Mouse (Mus musculus): ENCODE data around the gene AI467606.
"Not testable (repeated sequence)": the region's sequence is repeated elsewhere in the genome, so short reads cannot be mapped to it uniquely, and the experiment has no call there.

AI467606 gene

GRCm38 (mm10) chr7:127091114-127091896 lies at the start of gene AI467606:
Gene AI467606 (plus strand): TSS chr7:127091359.
- in situ Hi-C loops (cut with MboI, MseI), result loop anchor here in 1 of 2 experiments (5.0 kb wide), 1 partner anchor 69 kb away; the partner anchor contains the start of genes Gm42742 and Prrt2

DNA sequence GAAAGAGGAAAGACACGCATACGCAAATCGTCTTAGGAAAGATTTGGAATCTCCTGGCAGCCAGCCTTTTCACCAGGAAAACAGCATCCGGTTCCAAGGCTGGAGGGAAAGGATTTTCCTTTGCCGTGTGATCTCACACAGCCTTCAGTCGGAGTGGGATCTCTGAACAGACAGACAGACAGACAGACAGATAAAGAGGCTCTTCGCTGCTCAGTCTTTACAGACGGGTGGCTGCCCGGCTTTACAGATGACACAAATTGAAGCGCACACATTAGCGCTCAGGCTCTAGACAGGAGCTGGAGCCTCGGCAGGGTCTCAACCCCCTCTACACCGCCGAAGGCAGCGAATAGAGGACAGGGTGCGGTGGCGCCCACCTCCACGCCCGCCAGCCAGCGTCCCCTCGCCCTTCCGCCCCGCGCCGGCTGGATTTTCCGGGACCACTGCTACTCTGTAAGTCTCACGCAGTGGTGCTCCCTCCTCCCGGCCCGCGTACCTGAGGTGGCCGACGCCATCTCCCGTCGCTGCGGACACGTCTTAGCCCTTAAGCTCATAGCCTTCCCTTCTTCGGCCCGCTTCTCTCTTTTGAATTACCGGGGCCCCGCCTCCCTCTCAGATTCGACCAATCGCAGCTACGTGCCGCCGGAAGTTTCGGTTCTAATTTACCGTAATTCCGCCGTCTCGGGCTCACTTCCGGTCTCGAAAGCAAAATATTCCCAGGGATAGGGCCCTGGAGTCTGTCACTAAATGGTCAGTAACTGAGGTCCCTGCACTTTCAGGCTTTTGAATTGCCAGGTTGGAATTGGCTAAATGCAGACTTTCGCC lies 49.1 kb upstream of the AI467606 start, which contains the start of gene Kif22:
TSS of gene Kif22 (minus strand) at position 621 of the 822 bp plus-strand sequence.
- in situ Hi-C loops (cut with MboI, MseI), result no loop called here

DNA sequence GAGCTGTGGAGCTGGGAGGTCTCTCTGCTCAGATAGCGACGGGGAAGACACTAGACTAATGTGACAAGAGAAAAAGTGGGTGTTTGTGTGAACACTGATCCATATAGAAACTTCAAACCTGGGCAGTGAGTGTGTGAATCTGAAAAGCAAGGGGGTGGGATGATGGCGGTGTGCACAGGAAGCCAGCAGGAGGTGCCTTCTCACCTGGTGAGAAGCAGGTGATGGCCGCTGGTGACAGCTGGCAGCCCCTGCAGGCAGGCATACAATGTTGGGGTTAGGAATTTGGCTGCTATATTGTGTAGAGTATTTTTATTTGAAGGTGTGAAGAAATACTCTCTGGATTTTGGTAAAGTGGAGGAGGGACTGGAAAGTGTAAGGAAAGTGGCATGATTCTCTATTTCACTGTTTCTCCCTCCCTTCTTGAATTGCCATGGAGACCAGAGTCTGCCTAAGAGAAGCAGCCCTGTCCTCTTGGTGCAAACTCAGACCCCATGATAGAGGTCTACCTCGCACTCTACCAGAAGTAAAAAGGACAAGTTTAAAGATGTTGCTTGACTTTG lies 36.1 kb upstream of the AI467606 start:
- in situ Hi-C loops (cut with MboI, MseI), result loop anchor here in 1 of 2 experiments (5.0 kb wide), 1 partner anchor 103 kb away; the partner anchor contains the start of gene Sez6l2

GRCm38 (mm10) chr7:127065538-127065937 lies 25.6 kb upstream of the AI467606 start:
- in situ Hi-C loops (cut with MboI, MseI), result loop anchor here in 1 of 2 experiments (5.0 kb wide), 2 partner anchors 33 to 42 kb away; no protein-coding TSS in a partner anchor

- in situ Hi-C loops (cut with MboI, MseI), result loop anchor here in 1 of 2 experiments (5.0 kb wide), 2 partner anchors 34 to 41 kb away; no protein-coding TSS in a partner anchor
These were observed 24.8 kb upstream of the AI467606 start for GRCm38 (mm10) chr7:127066317-127066716.

DNA sequence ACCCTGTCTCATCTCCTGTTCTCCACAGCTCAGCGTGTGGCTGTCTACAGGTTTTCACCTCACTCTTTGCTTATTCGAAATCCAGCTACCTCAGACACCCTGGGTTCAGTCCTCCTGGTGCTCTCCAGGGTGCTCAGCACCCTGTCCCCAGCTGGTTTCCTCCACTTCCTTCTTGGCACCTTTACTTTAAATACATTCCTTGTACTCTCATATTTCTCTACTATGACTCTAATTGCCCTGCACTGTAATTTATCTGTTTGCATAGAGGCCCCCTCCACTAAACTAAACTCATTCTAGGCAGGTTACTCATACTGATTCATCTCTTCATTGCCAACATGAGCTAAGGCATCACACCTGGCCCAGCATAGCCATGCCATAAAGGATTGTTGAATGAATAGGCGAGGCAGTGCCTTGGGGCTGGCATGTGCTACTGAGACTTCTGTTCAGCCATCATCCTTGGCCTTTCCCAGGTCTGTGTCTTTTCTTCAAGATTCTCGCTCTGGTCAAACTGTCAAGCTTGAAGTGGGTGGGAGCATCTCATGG lies 20.2 kb upstream of the AI467606 start:
- in situ Hi-C loops (cut with MboI, MseI), result no loop called here

GRCm38 (mm10) chr7:127073221-127073620 lies 17.9 kb upstream of the AI467606 start:
- in situ Hi-C loops (cut with MboI, MseI), result no loop called here

DNA sequence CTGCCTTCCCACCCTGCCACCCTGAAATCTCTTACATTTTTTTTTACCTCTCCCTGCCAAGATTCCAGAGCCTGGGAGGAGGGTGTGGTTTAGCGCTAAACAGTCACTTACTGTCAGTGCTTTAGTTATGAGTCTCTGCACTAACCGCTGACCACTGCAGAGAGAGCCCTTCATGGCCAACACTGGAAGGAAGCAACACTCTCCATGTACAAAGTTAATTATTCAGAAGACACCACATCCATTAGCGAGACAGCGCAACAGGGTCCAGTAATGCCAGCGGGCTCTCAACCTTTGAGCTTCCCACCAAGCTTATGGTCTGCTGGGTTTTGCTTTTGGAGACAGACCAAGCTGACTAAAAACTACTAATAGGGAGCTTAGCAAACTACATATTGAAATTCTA lies 15.0 kb upstream of the AI467606 start:
- in situ Hi-C loops (cut with MboI, MseI), result no loop called here

- in situ Hi-C loops (cut with MboI, MseI), result no loop called here
These were observed 13.5 kb upstream of the AI467606 start for GRCm38 (mm10) chr7:127077692-127078091.

DNA sequence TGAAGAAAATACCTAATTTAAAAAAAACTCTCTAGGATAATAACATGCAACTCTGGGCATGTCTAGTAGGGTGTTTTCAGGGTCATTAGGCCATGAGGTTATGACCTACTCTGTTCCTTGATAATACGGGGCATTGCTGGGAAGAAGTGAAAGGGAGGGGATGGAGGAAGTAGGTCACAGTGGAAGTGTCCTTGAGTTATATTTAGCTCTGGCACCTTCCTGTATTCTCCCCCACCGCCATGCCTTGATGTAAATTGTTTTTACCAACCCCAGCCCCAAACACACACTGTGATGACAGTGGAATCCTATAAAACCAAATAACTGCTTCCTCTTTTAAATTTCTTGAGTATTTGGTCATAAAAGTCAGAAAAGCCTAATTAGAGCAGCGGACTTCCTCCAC lies 11.1 kb upstream of the AI467606 start:
- in situ Hi-C loops (cut with MboI, MseI), result no loop called here

DNA sequence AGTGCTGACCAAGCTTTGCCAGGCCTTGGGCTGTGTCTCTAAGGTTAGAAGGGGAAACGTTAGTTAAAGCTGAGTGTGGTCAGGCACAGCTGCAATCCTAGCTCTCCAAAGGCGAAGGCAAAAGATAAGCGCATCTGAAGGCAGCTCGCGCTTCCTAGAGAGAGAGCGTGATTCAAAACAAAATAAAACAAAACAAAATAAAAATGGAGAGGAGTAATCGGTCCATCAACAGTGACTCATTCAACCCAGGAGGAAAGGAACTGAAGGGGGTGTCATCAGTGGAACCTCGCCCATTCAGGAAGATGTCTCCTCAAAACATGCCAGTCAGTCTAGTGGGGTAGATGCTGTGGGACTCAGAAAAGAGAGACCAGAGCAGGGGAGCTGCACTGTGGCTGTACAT lies 8.9 kb upstream of the AI467606 start:
- in situ Hi-C loops (cut with MboI, MseI), result no loop called here

DNA sequence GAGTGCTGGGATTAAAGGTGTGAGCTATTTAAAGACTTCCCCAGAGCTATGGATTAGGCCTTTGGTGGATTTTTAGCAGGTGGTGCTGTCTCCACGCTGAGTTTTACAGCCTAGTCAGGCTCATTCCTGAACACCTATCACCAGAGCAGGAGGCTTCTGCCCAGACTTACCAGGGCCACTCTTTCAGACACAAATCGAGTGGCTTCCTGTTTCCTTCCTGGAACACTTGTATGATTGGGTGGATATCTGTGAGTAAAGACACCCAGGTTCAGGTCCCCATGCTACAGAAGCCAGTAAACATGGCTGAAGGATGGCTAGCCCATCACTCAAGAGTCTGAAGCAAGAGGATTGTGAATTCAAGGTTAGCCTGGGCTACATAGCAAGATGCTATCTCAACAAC lies 8.2 kb upstream of the AI467606 start:
- in situ Hi-C loops (cut with MboI, MseI), result no loop called here

DNA sequence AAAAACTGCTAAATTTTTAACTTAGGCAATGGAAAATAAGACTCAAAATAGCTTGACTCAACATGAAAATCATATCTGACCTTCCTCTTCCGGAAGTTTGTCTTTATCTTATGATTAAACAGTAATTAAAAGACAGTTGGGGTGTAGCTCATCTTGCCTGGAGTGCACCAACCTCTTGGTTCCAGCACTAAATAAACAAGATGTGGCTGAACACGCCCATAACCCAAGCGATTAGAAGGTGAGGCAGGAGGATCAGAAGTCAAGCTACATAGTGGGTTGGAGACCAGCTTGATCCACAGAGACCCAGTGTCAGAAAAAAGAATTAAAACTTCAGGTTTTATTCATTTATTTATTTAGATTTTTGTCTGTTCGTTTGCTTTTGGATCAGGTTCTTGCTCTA lies 7.5 kb upstream of the AI467606 start:
- in situ Hi-C loops (cut with MboI, MseI), result no loop called here

- in situ Hi-C loops (cut with MboI, MseI), result no loop called here
These were observed 6.4 kb upstream of the AI467606 start for GRCm38 (mm10) chr7:127084794-127085193.

- in situ Hi-C loops (cut with MboI, MseI), result not testable (repeated sequence)
These were observed 5.4 kb upstream of the AI467606 start for GRCm38 (mm10) chr7:127085751-127086150.

- in situ Hi-C loops (cut with MboI, MseI), result not testable (repeated sequence)
These were observed 3.7 kb upstream of the AI467606 start, which contains the start of gene Zg16 for GRCm38 (mm10) chr7:127087278-127088010. Gene Zg16 (minus strand): TSS chr7:127087328.

DNA sequence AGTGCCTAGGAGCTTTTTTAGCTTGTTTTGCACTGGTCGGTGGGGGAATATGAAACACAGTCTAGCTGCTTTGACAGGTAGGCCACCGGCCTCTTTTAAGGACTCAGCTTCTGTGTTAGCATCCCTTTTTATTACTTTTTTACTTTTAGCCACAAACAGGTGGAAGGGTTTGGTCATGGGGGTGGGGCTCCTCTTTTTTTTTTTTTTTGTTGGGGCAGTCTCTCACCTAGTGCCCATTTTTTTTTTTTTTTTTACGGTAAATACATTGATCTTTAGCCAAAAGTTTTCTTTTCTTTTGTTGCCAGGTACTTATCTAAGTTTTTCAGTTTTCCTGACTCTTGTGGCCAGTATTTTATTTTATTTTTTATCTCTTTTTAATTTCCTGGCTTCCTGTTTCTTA lies 3.1 kb upstream of the AI467606 start:
- in situ Hi-C loops (cut with MboI, MseI), result no loop called here

- in situ Hi-C loops (cut with MboI, MseI), result no loop called here
These were observed 2.0 kb upstream of the AI467606 start for GRCm38 (mm10) chr7:127088901-127089845.
